Mouse (Mus musculus) c-Kit-positive CD71-positive TER-119-negative erythroid progenitor cells, embryonic 14.5 days (primary cell): ENCODE data around the gene Ccdc190.

Experiments
- DNase-seq: peaks from one replicate; pipeline ENCODE4 v3.0.0-alpha.2; 2013; ENCODE audit warnings: low read depth

Ccdc190 gene

DNA sequence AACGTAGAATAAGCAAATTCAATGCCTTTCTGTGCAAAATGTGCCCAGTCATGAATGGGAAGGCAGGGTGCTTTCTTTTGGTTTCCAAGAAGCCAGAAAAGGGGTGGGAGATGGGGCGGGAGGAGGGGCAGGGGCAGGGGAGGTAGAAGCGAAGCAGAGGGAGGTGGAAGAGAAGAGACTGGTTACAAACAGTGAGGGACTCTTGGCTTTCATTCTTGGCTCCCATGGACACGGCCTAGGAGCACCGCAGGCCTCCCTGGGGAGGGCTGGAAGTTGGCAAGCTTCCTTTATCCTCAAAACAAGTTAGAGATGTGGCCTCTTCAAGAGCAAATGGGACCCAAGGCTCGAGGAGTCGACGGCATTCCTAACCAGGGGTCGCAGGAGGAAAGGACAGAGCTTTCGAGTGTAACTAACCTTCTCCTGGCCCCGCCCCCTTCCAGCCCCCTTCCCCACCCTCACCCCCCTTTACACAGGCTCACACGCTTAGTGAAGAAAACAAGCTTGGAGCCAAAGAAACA is at the start of gene Ccdc190:
Gene Ccdc190, plus strand, starts transcription at position 195 of the 518 bp plus-strand sequence.
- no peak for DNase-seq

DNA sequence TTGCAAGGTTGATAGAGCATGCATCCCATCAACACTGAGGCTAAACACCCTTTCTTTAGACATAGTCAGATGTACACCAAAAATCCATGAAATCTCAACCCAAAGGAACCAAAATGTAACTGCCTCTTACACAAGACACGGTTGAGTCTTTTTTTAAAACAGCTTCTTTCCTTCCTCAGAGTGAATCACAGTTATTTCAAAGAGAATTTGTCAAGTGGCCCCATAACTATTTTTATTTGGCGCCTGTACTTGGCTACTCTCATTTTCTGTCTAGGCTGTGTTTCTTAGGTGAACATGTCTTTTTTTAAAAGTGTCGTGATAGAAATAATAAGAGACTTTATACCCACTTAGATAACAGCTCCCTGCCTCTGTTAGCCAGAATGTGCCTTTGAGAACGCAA is 49.4 kb upstream of the Ccdc190 start:
- no peak for DNase-seq

DNA sequence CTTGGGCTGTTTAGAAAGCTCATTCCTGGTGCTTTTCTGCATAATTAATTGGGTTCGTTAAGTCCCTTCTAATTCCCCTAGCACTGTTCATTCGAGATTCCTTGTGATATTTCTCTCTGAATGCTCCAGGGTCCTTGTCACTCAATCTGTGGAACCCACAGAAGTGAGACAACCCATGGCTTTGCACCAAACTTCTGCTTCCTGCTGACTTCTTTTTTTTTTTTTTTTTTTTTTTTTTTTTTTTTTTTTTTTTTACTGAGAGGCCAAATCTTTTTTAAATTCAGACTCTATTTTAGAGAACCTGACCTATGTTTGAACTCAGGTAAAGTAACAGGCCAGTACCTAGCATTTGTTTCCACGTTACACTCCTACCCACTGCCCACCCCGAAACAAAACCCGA is 48.3 kb upstream of the Ccdc190 start:
- DNase-seq, result no peak

DNA sequence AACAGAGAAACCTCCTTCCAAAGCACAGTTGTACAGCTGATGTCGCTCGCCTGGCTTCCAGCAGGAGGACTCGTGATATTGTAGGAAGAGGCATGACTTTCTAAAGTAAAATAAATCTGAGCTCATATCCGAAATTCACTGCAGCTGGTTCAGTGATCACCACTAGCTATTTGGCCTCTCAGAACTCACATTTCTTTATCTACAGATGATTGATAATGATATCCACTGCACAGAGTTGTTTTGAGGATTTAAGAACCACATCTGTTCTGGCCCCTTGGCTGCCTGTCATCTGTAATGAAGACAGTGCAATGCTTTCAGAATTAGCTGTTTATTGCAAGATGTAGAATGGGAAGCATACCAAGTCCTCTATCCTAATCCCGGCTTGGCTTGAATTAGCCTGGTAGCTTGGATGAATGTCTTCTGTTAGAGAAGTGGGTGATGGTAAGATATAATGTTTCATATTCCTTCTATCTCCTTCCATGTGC is 45.3 kb upstream of the Ccdc190 start:
- no peak for DNase-seq

DNA sequence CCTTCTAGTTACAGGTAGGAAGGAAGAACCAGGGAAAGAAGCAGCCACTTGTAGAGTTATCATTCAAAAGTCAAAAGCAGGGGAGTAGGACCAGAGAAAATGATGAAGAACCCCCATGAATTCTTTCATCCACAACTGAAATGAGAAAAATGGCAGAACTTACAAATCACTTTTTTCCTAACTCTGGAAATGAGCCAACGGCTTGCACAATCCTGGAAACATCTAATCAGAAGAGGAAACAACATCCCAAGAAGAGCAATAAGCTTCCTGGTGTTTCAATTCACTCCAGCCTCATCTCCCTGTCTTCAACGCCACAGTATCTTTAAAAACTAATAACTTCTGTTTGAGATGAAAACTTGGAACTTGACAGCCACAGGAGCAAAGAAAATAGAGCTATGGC is 39.2 kb upstream of the Ccdc190 start:
- DNase-seq, result no peak

DNA sequence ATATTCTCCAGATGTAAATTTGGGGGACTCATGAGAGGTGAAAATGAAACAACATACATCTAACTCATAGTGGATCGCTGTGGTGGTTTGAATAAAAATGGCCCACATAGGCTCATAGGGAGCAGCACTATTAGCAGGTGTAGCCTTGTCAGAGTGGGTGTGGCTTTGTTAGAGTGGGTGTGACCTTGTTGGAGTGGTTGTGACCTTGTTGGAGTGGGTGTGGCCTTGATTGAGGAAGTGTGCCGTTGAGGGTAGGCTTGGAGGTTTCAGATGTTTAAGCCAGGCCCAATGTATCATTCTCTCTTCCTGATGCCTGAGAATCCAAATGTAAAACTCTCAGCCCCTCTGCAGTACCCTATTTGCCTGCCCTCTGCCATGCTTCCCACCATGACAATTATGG is 34.5 kb upstream of the Ccdc190 start:
- no peak for DNase-seq

DNA sequence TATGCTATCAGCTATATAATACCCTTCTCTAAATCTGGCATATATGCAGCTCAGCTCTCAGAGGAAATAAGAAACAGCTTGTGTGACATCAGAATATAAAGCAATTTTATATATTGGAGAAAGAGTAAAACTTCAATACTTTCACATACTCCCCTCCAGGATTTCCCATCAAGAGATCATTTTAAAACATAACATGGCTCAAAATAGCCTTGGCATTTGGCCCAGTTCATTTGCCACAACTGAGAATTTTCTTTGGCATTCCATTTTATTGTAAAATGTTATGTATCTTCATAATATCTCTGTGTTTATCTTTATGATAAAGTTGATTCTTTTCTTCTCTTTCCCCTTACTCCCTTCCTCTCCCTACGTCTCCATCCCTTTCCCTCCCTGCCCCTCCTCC is 32.8 kb upstream of the Ccdc190 start:
- no peak for DNase-seq

DNA sequence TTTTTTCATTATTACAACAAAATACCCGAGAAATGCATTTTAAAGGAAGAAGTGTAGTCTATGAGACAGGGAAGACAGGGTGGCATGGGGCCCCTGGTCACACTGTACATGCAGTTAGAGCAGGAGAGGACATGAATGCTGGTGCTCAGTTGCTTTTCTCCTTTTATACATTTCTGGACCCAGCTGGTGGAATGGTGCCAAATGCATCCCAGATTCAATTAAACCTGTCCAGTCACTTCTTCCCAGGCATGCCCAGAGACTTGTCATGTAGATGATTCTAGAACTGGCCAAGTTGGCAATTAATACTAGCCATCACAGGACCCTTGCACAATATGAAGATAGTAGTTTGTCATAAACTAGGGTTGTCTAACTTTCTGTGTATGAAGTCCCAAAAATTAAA is 30.5 kb upstream of the Ccdc190 start:
- no peak for DNase-seq

DNA sequence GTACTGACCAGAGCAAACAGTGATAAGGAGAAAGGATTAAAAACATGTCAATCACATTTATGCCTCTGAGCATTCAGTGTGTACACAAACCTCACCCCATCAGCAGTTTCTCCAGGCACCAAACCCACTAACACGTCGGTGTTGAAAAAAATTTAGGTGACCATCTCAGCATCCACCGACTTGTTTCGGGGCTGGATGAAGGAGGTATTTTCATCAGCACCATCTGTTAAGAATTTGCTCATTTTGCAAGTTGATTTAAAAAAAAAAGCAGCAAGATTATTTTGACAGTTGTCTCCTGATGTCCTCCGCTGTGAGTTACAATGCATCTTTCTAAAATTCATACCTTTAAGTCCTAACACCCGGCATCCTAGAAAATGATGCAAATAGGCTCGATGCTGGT is 29.8 kb upstream of the Ccdc190 start:
- no peak for DNase-seq

DNA sequence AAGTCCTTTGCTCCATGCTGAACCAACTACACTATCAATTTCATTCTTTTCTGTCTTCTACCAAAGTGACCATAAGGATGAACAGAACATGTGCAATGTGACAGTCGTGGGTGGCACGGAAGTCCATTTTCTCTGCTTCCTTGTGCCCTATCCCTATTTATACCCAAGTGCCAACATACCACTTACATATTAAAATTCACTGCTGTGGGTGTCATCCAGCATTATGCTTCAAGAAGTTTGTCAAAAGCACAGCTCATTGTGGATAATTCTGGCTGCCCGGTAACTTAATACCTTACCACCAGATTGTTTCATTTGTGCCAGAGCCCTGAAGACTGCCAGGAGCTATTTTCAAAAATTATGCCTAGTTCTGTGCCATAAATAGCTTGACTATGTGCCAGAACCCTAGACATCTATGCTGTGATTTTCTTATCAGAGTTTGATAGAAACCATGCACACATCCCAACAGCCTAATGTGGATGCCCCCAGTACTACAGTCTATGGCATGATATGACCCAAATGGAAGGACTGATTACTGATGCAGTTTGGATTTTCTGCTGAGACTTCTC is 27.6 kb upstream of the Ccdc190 start:
- no peak for DNase-seq

DNA sequence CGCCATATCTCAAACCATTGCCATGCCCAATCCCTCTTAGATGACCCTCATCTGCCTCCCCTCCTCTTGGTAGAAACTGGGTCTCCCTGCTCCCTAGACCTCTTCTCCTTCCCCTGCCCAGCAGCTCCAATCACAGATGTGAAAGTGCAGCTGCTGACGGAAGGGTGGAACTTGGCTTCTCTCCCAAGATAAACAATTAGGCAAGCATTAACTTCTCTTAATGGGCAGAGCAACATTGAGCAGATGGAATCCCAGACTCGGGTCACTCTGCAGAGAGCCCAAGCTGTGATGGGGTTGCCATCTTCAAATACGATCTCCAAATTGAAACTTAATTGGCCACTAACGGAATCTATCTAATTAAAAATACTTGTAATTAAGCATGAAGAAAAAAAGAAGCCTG is 19.3 kb upstream of the Ccdc190 start:
- no peak for DNase-seq

DNA sequence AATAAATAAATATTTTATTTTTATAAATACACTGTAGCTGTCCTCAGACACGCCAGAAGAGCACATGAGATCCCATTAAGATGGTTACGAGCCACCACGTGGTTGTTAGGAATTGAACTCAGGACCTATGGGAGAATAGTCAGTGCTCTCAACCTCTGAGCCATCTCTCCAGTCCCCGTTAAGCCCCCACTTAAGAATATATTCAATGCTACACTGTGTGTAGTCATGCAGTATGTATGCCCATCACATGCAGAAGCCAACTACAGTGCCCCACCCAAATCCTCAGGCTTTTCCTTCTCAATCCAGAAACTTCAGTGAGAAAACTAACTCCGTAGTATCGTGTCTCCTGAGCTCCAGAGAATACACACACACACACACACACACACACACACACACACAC is 18.8 kb upstream of the Ccdc190 start:
- DNase-seq, result no peak

DNA sequence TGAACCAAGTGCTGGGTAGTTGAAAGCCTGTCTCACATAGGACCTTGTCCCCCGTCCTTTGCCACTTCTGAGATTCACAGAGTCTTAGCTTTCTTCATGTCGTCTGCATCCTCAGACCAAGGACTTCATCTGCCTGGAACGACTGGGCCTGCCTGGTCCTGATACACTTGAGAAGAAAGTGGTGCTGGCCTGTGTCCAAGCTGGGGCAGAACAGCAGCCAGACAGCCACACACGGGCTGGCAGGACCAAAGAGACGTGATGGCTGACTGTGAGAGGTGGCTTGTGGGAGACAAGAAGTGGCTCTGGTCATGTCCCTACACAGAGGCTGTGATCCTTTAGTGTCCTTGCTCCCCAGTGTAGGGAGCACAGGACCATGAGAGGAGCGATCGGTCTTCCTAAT is 17.7 kb upstream of the Ccdc190 start:
- DNase-seq, result no peak

DNA sequence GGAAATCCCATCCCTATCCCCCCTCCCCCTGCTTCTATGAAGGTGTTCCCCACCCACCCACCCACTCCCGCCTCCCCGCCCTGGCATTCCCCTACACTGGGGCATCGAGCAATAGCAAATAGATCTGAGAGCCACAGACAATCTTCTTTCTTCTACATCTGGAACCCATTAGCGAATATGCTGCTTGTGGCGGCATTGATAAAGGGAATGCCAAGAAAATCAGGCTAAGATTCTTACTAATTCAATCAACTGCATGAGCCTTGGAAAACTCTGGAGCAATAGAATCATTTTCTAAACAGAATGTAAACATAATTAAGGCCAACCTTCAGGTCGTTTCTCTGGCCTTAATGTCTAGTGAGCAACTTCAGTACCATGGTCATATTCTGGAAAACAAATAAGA is 16.9 kb upstream of the Ccdc190 start:
- no peak for DNase-seq

DNA sequence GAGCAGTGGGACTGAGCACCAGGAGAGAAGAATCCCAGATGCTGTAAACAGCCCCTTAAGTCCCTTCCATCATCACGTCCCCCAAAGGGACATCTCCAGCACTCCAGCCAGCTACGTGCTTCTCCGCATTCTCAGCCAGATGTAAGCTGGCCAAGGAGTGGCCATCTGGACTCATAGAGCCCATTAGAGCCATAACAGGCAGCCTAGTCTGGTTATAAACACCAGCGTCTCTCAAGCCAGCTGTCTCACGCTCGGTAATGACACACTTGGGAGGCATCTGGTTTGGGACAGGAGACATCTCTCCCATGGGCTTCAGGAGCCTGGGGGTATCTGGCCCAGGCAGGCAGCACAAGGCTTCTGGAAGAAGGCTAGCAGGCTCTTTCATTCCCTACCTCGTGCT is 11.8 kb upstream of the Ccdc190 start:
- no peak for DNase-seq

DNA sequence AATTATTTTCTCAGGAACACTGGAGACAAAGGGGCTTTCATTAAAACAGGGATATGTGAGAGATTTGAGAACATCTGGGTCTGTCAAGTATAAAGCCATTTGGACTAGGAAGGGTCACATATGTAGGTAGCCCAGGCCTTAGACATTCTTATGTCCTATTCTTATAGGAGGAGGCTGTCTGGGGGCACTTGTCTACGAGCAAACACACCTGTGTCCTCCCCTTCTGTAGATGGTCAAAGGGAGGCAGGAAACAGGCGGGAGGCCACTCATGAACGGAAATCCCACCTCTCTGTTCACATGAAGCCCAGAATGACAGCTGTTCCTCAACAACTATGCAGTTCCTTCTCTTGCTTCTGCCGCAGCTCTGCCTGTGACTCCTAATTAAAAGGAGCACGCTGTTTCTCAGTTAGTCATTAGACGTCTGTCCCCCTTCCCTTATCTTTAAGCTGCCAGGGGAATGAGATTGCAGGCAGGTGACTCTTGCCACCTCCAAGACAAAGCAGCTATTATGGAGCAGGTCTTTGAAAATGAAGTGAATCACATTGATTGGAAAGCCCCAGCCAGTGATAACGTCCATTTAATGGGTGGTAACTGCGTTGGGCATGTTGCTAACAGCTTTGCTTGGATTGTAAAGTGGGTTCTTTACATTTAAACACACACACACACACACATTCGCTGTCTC is 11.2 kb upstream of the Ccdc190 start:
- no peak for DNase-seq

DNA sequence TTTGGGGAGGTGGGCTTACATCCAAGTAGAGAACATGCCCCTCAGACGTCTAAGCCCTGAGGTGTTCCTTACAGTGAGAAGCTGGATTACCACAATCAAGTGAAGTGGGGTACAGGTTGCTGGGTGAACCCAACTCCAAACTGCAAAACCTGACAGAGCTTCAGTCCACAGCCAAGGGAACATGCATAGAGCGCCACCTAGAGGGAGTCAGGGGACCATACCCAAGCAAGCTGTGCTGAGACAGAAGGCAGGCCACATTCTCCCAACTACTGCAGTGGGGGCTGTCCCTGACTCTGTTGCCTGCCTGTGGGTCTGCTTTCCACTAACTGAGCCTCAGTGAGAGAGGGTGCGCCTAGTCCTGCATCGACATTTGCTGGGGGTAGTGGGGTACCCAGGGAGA is 10.4 kb upstream of the Ccdc190 start:
- DNase-seq, result peak; percentile 11

DNA sequence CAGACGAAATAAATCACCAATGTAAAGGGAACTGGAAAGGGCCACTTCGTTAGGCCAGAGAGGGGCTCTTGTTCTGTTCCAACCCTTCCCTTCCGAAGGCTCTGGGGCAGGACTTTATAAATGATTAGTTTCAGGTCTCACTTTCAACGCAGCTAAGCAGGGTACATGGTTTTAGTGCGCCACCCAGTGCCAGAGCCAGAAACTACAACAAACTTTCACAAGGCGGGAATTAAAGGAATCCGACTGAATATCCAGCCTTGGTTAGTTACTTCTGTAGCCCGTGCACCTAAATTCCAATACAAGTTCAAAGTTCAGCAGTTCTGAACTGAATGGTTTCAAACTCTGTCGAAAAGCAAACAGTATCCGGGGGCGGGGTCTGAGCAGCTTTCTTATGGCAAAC is 9.2 kb upstream of the Ccdc190 start:
- DNase-seq, result peak; percentile 42

DNA sequence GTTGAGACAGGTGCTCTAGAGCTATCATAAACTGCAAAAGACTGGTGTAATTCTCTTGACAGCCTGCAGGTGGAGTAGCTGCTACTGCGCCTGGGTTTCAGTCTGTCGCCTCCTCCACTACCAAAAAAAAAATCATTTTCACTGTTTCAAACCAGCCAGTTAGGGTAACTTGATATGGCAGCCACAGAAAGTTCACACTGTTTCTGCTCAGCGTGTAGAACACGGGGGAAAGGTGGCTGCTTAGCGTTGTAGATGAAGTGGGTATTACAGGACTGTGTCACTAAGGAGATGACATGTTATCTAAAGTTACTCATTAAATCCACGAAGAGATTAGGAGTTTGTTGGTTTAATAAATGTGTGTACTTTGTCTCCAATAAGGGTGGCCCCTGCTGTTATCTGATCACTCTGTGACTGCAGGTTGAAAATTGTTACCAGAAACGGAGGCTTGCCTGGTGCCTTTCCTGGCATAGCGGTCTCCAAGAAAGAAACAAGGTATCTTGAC is 6.7 kb upstream of the Ccdc190 start:
- no peak for DNase-seq

DNA sequence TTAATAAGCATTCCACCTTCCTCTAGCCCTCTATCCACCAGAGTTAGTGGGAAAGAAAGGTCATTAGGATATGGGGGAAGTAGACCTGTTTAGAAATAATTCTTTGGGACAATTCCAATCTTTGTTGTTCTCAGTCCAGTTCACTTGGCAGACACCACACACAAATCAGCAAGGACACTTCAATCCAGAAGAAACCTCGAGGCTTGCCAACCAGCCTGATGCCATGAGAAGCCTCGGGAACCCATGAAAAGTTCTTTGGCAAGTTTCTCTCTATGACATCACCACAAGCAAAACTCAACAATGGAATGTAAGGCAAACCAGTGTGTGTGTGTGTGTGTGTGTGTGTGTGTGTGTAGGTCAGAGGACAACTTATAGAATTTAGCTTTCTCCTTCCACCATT is 3.9 kb upstream of the Ccdc190 start:
- no peak for DNase-seq

DNA sequence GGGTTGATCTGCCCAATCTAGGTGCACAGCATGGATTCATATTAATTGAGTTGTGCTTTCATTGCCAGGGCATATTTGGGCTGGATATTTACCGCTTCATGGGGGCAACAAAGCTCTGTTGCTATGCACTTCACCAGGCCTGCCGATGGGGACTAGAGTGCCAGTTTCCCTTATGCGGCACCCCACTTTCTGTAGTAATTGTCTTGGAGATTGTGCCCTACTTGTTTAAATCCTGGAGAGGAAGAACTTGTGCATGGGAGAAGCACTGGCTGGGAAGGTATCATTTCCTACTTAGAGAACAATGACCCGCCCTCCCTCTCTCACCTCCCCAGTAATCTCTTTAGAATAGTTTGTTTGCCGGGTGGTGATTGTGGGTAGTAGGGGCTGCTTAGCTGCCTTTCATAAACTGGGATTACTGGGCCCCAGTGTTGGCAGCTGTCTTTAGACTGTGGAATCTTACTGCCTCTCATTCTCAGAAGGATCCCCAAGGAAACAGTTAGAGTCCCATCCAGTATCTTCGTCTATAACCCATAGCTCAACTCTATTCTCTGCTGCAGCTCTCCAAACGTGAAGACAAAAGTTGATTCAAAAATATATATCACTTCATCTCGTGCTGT is 587 bp upstream of the Ccdc190 start:
- no peak for DNase-seq

DNA sequence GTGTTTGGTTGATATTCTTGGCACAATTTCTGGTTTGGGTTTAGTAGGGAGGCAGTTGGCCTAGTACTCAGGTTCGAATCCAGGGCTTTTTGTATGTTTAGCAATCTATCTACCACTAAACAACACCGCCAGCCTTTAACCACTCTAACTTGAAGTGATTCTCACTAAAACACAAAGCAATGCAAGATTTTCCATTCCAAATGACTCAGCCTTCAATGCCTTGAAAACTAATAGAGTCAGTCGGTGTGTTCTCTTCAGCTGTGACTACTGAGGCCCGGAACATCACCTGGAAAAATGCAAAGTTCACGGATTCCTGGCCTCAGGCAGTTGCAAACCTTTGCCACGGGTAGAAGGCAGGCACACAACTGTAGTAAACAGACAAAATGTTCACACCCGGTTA is 3.2 kb downstream of the Ccdc190 start:
- no peak for DNase-seq

DNA sequence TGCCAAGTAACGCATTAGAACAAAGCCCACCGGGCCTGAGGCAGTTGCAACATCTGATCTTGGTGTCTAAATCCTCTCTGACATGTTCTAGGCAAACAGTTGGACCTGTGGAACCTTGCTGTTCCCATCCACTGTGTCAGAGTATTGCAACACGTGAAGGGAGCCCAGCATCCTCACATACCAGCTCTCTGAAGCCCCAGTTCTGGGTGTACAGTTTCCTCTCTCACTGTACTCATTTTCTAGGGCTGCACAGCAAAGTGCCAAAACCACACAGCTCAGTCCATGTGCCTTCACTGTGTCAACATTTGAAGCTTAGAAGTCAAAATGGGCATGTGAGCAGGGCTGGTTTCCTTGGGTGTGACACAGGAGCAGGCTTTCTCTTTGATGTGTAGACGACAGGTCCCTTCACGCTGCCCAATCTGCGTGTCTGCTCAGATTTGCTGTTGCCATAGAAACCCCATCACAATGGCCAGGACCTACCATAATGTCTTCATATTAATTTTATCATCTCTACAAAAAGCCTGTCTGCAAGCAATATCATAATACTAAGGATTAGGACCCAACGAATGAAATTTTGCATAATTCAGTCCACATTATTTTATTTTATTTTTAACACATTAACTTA is 3.8 kb downstream of the Ccdc190 start:
- no peak for DNase-seq
